Mouse (Mus musculus) bone marrow macrophage, adult 2 months (primary cell): Measurements from ENCODE around the gene Cog7.

Experiments used
- CTCF ChIP-seq: IDR thresholded peaks from 2 replicates; pipeline ENCODE4 v1.5.1; 2012; ENCODE audit warnings: low read depth, mild to moderate bottlenecking, low read length, moderate library complexity
- POLR2A ChIP-seq: IDR thresholded peaks from 2 replicates; pipeline ENCODE4 v1.6.1; 2012; ENCODE audit warnings: mild to moderate bottlenecking, low read depth, low read length, borderline replicate concordance

DNA sequence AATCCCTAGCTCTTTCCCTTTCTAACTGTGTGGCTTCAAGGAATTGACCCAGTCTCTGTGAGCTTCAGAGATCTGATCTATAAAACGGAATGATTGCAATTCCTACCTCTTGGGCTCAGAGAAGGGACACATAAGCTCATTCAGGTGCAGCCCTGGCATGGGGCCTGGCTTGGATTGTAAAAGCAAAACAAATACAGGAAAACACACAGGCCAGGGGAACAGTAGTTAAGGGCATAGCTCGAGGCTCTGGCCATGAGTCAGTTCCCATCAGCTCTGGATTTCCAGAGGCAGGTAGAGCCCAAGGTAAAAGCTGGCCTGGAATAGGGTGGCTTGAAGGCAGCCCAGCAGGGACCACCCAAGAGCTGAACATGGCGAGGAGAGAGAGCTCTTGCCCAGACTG is 107.5 kb downstream of the Cog7 start:
- TF ChIP-seq CTCF (no peak), POLR2A (no peak)
